Mouse (Mus musculus) common myeloid progenitor, adult 5-6 weeks (primary cell): Measurements from ENCODE around the gene Aqp9. TPM values are rescaled to one million over a fixed set of nuclear protein-coding genes. Genes with fewer than 3 reads are reported as not detected.
A peak's percentile ranks its signal among the peaks of the same experiment; 100 is the strongest.

Experiments used
- ATAC-seq: replicated peaks from 2 replicates; pipeline ENCODE4 v1.8.0; 2016; ENCODE audit warnings: low read depth, mild to moderate bottlenecking, moderate TSS enrichment, inconsistent platforms; ENCODE audit not compliant: poor library complexity, severe bottlenecking
- total RNA-seq: library from RNA; stranded (forward); fragments of 200-1000, 187-1606 nt; gene quantifications from 2 replicates; pipeline ENCODE4 v1.2.3, GENCODE M21; 2017

Aqp9 gene
- total RNA-seq: 26.5 and 29.0 TPM in 2 replicates

- no peak for ATAC-seq
These were observed at the start of gene Aqp9 for GRCm38 (mm10) chr9:71168511-71168910. TSS of gene Aqp9 (minus strand) at chr9:71168682.

GRCm38 (mm10) chr9:71217793-71218095 is 49.3 kb upstream of the Aqp9 start:
- no peak for ATAC-seq

GRCm38 (mm10) chr9:71216996-71217792 is 48.7 kb upstream of the Aqp9 start:
- no peak for ATAC-seq

GRCm38 (mm10) chr9:71216036-71216995 is 47.8 kb upstream of the Aqp9 start:
- peak; percentile 31; the same call in 1 of the 2 replicates for ATAC-seq

GRCm38 (mm10) chr9:71215248-71216035 is 47.0 kb upstream of the Aqp9 start, which contains the start of gene Aldh1a2:
TSS of gene Aldh1a2 (plus strand) at chr9:71215789.
- peak; percentile 61; the same call in 1 of the 2 replicates for ATAC-seq

- ATAC-seq: peak; percentile 48; the same call in 1 of the 2 replicates
These were observed 45.2 kb upstream of the Aqp9 start for GRCm38 (mm10) chr9:71213636-71214035.

GRCm38 (mm10) chr9:71210870-71211269 is 42.4 kb upstream of the Aqp9 start:
- ATAC-seq: no peak; the same call in 1 of the 2 replicates

GRCm38 (mm10) chr9:71209299-71209698 is 40.8 kb upstream of the Aqp9 start:
- ATAC-seq: no peak

- ATAC-seq: no peak
These were observed 33.8 kb upstream of the Aqp9 start for GRCm38 (mm10) chr9:71202265-71202664.

GRCm38 (mm10) chr9:71198826-71199225 is 30.3 kb upstream of the Aqp9 start:
- ATAC-seq: no peak

- peak; percentile 96 for ATAC-seq
These were observed 20.3 kb upstream of the Aqp9 start for GRCm38 (mm10) chr9:71188647-71189415.

GRCm38 (mm10) chr9:71187396-71187795 is 18.9 kb upstream of the Aqp9 start:
- peak; percentile 40 for ATAC-seq

GRCm38 (mm10) chr9:71185823-71186222 is 17.3 kb upstream of the Aqp9 start:
- ATAC-seq: no peak

- ATAC-seq: no peak
These were observed 16.8 kb upstream of the Aqp9 start for GRCm38 (mm10) chr9:71185285-71185684.

GRCm38 (mm10) chr9:71179964-71180700 is 11.7 kb upstream of the Aqp9 start:
- ATAC-seq: no peak

GRCm38 (mm10) chr9:71179276-71179896 is 10.9 kb upstream of the Aqp9 start:
- peak; percentile 58; the same call in 1 of the 2 replicates for ATAC-seq

- no peak for ATAC-seq
These were observed 7.2 kb upstream of the Aqp9 start for GRCm38 (mm10) chr9:71175686-71176085.

GRCm38 (mm10) chr9:71174316-71174975 is 6.0 kb upstream of the Aqp9 start:
- peak; percentile 76 for ATAC-seq
